Mouse (Mus musculus) hindbrain, embryonic 11.5 days (tissue): ENCODE measurements around the gene Psmb7. TPM values are rescaled to one million over a fixed set of nuclear protein-coding genes. Genes with fewer than 3 reads are reported as not detected.

Experiments
- ATAC-seq: fragments of 200-750 bp; cut with Nextera tagmentation; 2 replicates; pipeline ENCODE4 v1.8.0; 2017; ENCODE audit warnings: mild to moderate bottlenecking, moderate TSS enrichment, moderate library complexity; ENCODE audit not compliant: low FRiP score
- DNase-seq: peaks from one replicate; pipeline ENCODE4 v3.0.0-alpha.2; 2015; ENCODE audit warnings: low spot score
- H3K27ac ChIP-seq: fragments of 300-500 bp; sonication (generic); 2 replicates; pipeline ENCODE4 v1.5.1; 2014; ENCODE audit warnings: mild to moderate bottlenecking, low read depth, low read length
- H3K27me3 ChIP-seq: fragments of 300-500 bp; sonication (generic); 2 replicates; pipeline ENCODE4 v1.6.1; 2014; ENCODE audit warnings: mild to moderate bottlenecking, low read length, moderate library complexity, mixed read lengths; ENCODE audit not compliant: control insufficient read depth, insufficient read depth
- H3K36me3 ChIP-seq: fragments of 300-500 bp; sonication (generic); 2 replicates; pipeline ENCODE4 v1.6.1; 2014; ENCODE audit warnings: mild to moderate bottlenecking, low read length, moderate library complexity, mixed read lengths; ENCODE audit not compliant: control insufficient read depth, insufficient read depth
- H3K4me1 ChIP-seq: fragments of 300-500 bp; sonication (generic); replicated peaks from 2 replicates; pipeline ENCODE4 v1.6.1; 2014; ENCODE audit warnings: low read length, mixed read lengths; ENCODE audit not compliant: control insufficient read depth, insufficient read depth
- H3K4me2 ChIP-seq: fragments of 300-500 bp; sonication (generic); replicated peaks from 2 replicates; pipeline ENCODE4 v1.6.1; 2014; ENCODE audit warnings: mild to moderate bottlenecking, low read depth, low read length
- H3K4me3 ChIP-seq: fragments of 300-500 bp; sonication (generic); 2 replicates; pipeline ENCODE4 v1.5.1; 2014; ENCODE audit warnings: low read depth, low read length
- H3K9ac ChIP-seq: fragments of 300-500 bp; sonication (generic); 2 replicates; pipeline ENCODE4 v1.6.1; 2014; ENCODE audit warnings: low read depth, low read length
- H3K9me3 ChIP-seq: fragments of 300-500 bp; sonication (generic); 2 replicates; pipeline ENCODE4 v1.6.1; 2016; ENCODE audit warnings: low read length; ENCODE audit not compliant: control insufficient read depth
- WGBS: fragments of 180-500 bp; shearing (Covaris S2); extraction: QIAGEN DNeasy Blood & Tissue Kit; methylation state at CpG from one replicate; pipeline ENCODE4 v1.1.7; 2014; 5-methylcytosine and 5-hydroxymethylcytosine counted together
- polyA plus RNA-seq: library from polyadenylated mRNA; unstranded; fragments of >200 nt; fragmentation: Nextera tagmentation; extraction: Ambion mirVana; gene quantifications from 2 replicates; pipeline ENCODE4 v1.2.1, GENCODE M21; 2014

The Psmb7 gene
- polyA plus RNA-seq, 1 experiment from 2014 or later = 355 TPM

GRCm38 (mm10) chr2:38554226-38554995, 89.5 kb downstream of the Psmb7 start:
- WGBS = 74% methylated on average over 19 of the region's 19 CpGs
- no peaks in the 10 kb centered on the region for H3K9me3 ChIP-seq
- ATAC-seq = no peak
- no peak overlapping the region for H3K4me2 ChIP-seq
- H3K9ac ChIP-seq = no peak overlapping the region
- H3K27ac ChIP-seq = no peak overlapping the region
- H3K4me1 ChIP-seq = no peaks in the 10 kb centered on the region
- no peak overlapping the region for H3K4me3 ChIP-seq
- no peak for DNase-seq
- H3K36me3 ChIP-seq = 0 out of 2 replicates have a peak, but pooled peaks cover 2% of the 10 kb centered on the region
- H3K27me3 ChIP-seq = no peaks in the 10 kb centered on the region

- no peaks in the 10 kb centered on the region for H3K27me3 ChIP-seq
- no peak overlapping the region for H3K4me3 ChIP-seq
- H3K4me1 ChIP-seq = no peaks in the 10 kb centered on the region
- no peak overlapping the region for H3K27ac ChIP-seq
- WGBS = 78% methylated on average over 15 of the region's 15 CpGs
- no peaks in the 10 kb centered on the region for H3K9me3 ChIP-seq
- no peak overlapping the region for H3K9ac ChIP-seq
- no peaks in the 10 kb centered on the region for H3K36me3 ChIP-seq
- no peak overlapping the region for H3K4me2 ChIP-seq
- DNase-seq (no peak), ATAC-seq (no peak)
Measured at GRCm38 (mm10) chr2:38552004-38552443, 91.9 kb downstream of the Psmb7 start.

GRCm38 (mm10) chr2:38547793-38548517, 95.9 kb downstream of the Psmb7 start:
- Histone ChIP-seq H3K4me1 (peaks cover 5% of the 10 kb centered on the region; the same call in 1 of the 2 replicates), H3K27me3 (no peaks in the 10 kb centered on the region), H3K36me3 (no peaks in the 10 kb centered on the region), H3K4me3 (no peak overlapping the region), H3K4me2 (no peak overlapping the region), H3K9me3 (no peaks in the 10 kb centered on the region), H3K27ac (peak overlapping the region; percentile 12; the same call in 1 of the 2 replicates), H3K9ac (no peak overlapping the region)
- WGBS = 46% methylated on average over 11 of the region's 11 CpGs
- DNase-seq = no peak
- no peak for ATAC-seq

- ATAC-seq (no peak; the same call in 1 of the 2 replicates), DNase-seq (no peak)
- H3K36me3 ChIP-seq = no peaks in the 10 kb centered on the region
- H3K27me3 ChIP-seq = no peaks in the 10 kb centered on the region
- no peak overlapping the region for H3K4me3 ChIP-seq
- no peaks in the 10 kb centered on the region for H3K9me3 ChIP-seq
- peaks cover 5% of the 10 kb centered on the region; the same call in 1 of the 2 replicates for H3K4me1 ChIP-seq
- H3K4me2 ChIP-seq = no peak overlapping the region
- 69% methylated on average over 5 of the region's 5 CpGs for WGBS
- no peak overlapping the region for H3K27ac ChIP-seq
- H3K9ac ChIP-seq = no peak overlapping the region
Measured at GRCm38 (mm10) chr2:38546748-38547147, 97.1 kb downstream of the Psmb7 start.

GRCm38 (mm10) chr2:38546222-38546621, 97.7 kb downstream of the Psmb7 start:
- 0 out of 2 replicates have a peak, but pooled peaks have one; percentile 23 for ATAC-seq
- Histone ChIP-seq H3K4me2 (no peak overlapping the region), H3K4me3 (no peak overlapping the region), H3K27ac (no peak overlapping the region), H3K27me3 (no peaks in the 10 kb centered on the region), H3K36me3 (no peaks in the 10 kb centered on the region), H3K9ac (no peak overlapping the region), H3K9me3 (no peaks in the 10 kb centered on the region), H3K4me1 (peaks cover 5% of the 10 kb centered on the region; the same call in 1 of the 2 replicates)
- WGBS = 5% methylated on average over 6 of the region's 6 CpGs
- DNase-seq = peak; percentile 43

GRCm38 (mm10) chr2:38545706-38546105, 98.2 kb downstream of the Psmb7 start:
- no peak overlapping the region for H3K4me2 ChIP-seq
- H3K27ac ChIP-seq = no peak overlapping the region
- H3K27me3 ChIP-seq = no peaks in the 10 kb centered on the region
- ATAC-seq (no peak), DNase-seq (no peak)
- H3K9me3 ChIP-seq = no peaks in the 10 kb centered on the region
- no peaks in the 10 kb centered on the region for H3K36me3 ChIP-seq
- no peak overlapping the region for H3K4me3 ChIP-seq
- no peak overlapping the region for H3K9ac ChIP-seq
- H3K4me1 ChIP-seq = peaks cover 5% of the 10 kb centered on the region; the same call in 1 of the 2 replicates

GRCm38 (mm10) chr2:38544982-38545381, 98.9 kb downstream of the Psmb7 start:
- H3K9me3 ChIP-seq = no peaks in the 10 kb centered on the region
- peaks cover 6% of the 10 kb centered on the region; the same call in 1 of the 2 replicates for H3K4me1 ChIP-seq
- no peaks in the 10 kb centered on the region for H3K36me3 ChIP-seq
- H3K27ac ChIP-seq = no peak overlapping the region
- WGBS = 77% methylated on average over 6 of the region's 6 CpGs
- no peak overlapping the region for H3K4me3 ChIP-seq
- H3K4me2 ChIP-seq = no peak overlapping the region
- ATAC-seq (no peak), DNase-seq (no peak)
- H3K27me3 ChIP-seq = no peaks in the 10 kb centered on the region
- H3K9ac ChIP-seq = no peak overlapping the region

- Histone ChIP-seq H3K27me3 (no peaks in the 10 kb centered on the region), H3K4me3 (no peak overlapping the region), H3K9me3 (no peaks in the 10 kb centered on the region), H3K9ac (no peak overlapping the region), H3K36me3 (no peaks in the 10 kb centered on the region), H3K4me1 (peaks cover 10% of the 10 kb centered on the region; the same call in 1 of the 2 replicates), H3K27ac (no peak overlapping the region), H3K4me2 (no peak overlapping the region)
- ATAC-seq (no peak), DNase-seq (no peak)
Measured at GRCm38 (mm10) chr2:38544341-38544740, 99.5 kb downstream of the Psmb7 start.
